Mouse (Mus musculus) ovary, postnatal 36 days (tissue): ENCODE measurements around the gene Neil3.
"Not testable (repeated sequence)": the region's sequence is repeated elsewhere in the genome, so short reads cannot be mapped to it uniquely, and the experiment has no call there.

Source experiments
- DNase-seq: peaks from one replicate; pipeline ENCODE4 v3.0.0; 2022; ENCODE audit warnings: low spot score, mixed read lengths

Gene Neil3

GRCm38 (mm10) chr8:53538049-53538448, 100.8 kb downstream of the Neil3 start:
- DNase-seq: not testable (repeated sequence)
